Mouse (Mus musculus) testis, postnatal 10 days (tissue): Measurements from ENCODE around the gene Tacc2.
A peak's percentile ranks its signal among the peaks of the same experiment; 100 is the strongest.

Experiments
- DNase-seq: peaks from one replicate; pipeline ENCODE4 v3.0.0; 2021; ENCODE audit warnings: low spot score

Gene Tacc2

DNA sequence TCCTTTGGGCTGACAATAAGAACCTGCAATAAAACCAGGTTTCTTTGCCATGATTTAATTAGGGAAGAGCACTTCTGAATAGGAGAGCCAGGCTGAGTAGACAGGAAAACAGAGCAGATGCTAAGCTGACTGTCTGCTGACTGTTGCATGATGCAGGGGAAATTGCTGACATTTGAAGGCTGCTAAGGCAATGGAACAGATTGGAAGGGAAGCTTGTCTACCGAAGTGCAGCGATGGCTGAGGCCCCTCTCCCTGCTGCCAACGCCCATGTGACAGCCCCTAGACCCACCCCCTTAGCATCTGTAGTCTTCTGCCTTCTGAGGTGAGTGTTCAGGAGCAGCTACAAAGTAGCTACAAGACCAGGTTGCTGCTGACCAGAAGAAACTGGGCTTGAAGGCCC lies 148.9 kb downstream of the Tacc2 start:
- no peak for DNase-seq

GRCm38 (mm10) chr7:130726724-130727422 lies 149.6 kb downstream of the Tacc2 start:
- DNase-seq, result peak; percentile 69

GRCm38 (mm10) chr7:130727560-130727959 lies 150.3 kb downstream of the Tacc2 start:
- DNase-seq, result no peak

- no peak for DNase-seq
These were observed 154.6 kb downstream of the Tacc2 start for GRCm38 (mm10) chr7:130731792-130732191.

- DNase-seq, result no peak
These were observed 155.7 kb downstream of the Tacc2 start for GRCm38 (mm10) chr7:130732908-130733307.

GRCm38 (mm10) chr7:130733423-130733822 lies 156.2 kb downstream of the Tacc2 start:
- no peak for DNase-seq

DNA sequence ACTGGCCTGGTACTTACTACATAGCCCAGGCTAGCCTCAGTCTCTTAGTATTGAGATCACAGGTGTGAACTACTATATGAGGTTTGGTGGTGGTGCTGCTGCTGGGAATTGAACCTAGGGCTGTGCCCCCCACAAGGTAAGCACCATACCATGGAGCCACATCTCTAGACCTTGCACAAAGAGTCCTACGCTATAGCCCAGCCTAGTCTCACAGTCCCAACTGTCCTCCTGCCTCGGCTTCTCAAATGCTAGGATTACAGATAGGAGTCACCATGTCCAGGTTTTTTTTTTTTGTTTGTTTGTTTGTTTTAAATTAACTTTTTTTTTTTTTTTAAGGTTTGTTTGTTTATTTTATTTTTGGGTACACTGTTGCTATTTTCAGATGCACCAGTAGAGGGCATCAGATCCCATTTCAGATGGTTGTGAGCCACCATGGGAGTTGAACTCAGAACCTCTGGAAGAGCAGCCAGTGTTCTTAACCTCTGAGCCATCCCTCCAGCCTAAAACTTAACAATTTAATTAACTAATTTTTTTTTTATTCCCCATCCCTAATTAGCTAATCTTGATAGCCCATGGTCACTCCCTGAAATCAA lies 157.1 kb downstream of the Tacc2 start:
- DNase-seq, result no peak

GRCm38 (mm10) chr7:130741099-130741498 lies 163.9 kb downstream of the Tacc2 start:
- no peak for DNase-seq

- DNase-seq, result no peak
These were observed 166.2 kb downstream of the Tacc2 start for GRCm38 (mm10) chr7:130743239-130744025.

DNA sequence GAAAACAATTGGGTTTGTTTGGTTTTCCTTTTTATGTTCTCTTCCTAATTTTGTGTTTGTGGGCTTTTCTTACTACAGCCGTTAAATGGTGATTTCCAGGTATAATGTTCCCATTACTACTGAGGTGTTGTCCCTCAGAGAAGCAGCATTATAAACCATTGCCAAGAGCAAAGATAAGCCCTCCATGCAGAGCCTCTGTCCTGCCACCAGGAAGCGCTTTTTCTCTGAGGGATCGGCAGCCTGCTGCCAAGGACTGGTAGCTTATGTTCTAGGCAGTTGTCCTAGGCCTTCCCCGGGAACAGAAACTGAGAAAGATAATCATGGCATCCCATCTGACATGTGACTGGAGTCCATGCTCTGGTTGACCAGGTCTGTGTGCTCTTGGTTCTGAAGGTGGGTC lies 171.9 kb downstream of the Tacc2 start:
- no peak for DNase-seq

- peak; percentile 67 for DNase-seq
These were observed 173.7 kb downstream of the Tacc2 start for GRCm38 (mm10) chr7:130750752-130751490.

DNA sequence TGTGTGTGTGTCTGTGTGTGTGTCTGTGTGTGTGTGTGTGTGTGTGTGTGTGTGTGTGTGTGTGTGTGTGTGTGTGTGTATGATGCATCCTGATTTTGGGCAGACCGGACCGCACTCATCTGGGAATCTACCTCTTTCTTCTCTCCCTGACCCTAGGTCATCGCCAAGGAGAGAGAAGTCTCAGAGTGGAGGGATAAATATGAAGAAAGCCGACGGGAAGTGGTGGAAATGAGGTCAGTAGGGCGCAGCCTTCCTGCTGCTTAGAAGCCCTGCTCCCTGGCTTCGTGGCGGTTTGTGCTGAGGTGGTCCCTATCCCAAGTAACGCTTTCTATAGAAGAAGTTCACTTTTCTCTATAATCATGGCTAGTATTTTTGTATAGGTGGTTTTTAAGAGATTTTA lies 174.4 kb downstream of the Tacc2 start:
- no peak for DNase-seq

GRCm38 (mm10) chr7:130754790-130755189 lies 177.6 kb downstream of the Tacc2 start:
- no peak for DNase-seq

DNA sequence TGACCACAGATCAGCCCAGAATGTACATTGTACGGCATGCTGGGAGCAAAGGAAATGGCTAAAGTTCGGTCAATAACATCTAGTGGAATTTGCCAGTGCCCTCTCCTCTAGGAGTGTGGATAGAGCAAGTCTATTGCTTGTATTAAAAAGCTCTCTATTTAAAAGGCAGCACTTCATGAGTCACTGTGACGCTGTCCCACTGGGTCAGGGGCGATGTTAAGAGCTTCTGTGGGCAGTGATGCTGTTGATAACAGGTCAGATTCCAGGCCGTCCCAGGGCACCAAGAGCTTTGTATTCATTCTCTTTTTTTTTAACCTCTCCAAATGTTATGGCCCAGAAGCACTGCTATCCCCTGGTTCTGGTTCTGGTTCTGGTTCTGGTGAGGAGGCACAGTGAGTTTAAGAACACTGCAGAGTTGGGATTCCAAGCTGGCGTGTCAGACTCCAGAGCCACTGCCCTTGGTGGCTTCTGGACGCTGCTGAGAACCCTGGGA lies 179.2 kb downstream of the Tacc2 start:
- no peak for DNase-seq

DNA sequence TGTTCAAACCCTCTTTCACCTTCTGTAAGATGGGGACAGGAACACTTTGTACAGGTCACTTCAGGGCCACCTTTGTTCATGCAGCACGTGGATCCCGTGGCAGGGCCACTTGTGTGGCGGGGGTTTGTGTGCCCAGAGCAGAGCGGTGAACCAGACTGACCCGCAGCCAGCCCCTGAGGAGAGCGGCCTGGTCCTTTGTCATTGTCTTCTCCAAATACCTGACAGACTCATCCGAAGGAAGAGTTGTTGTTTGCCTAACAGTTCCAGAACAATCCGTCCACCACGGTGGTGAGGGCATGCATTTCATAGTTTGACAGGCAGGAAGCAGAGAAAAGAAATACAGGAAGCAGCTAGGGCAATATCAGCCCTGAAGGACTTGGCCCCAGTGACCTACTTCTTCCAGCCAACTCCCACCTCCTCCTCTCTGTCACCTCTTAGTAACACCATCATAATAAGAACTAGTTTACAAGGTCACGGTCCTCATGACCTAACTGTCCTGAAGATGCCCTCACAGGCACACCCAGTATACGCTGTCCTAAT lies 180.2 kb downstream of the Tacc2 start:
- no peak for DNase-seq

GRCm38 (mm10) chr7:130762071-130762897 lies 185.0 kb downstream of the Tacc2 start:
- peak; percentile 75 for DNase-seq

GRCm38 (mm10) chr7:130764160-130764559 lies 186.9 kb downstream of the Tacc2 start:
- no peak for DNase-seq

GRCm38 (mm10) chr7:130766411-130767170 lies 189.4 kb downstream of the Tacc2 start:
- no peak for DNase-seq

GRCm38 (mm10) chr7:130768151-130768550 lies 190.9 kb downstream of the Tacc2 start:
- no peak for DNase-seq

GRCm38 (mm10) chr7:130770707-130771106 lies 193.5 kb downstream of the Tacc2 start:
- DNase-seq, result peak; percentile 89
